Mouse (Mus musculus) frontal cortex, postnatal 25 days (tissue): ENCODE data around the gene Serpinf2.
"Not testable (repeated sequence)": the region's sequence is repeated elsewhere in the genome, so short reads cannot be mapped to it uniquely, and the experiment has no call there.

Source experiments
- DNase-seq, 2 experiments: peaks; one replicate each; pipeline ENCODE4 v3.0.0; 2022; ENCODE audit warnings: low spot score in 2 of 2

Serpinf2 gene

GRCm38 (mm10) chr11:75395611-75396010 lies 43.8 kb downstream of the Serpinf2 start:
- no peak for DNase-seq

- not testable (repeated sequence) for DNase-seq
Measured at GRCm38 (mm10) chr11:75383529-75383928, 55.9 kb downstream of the Serpinf2 start.
